Mouse (Mus musculus) heart, adult 2 months (tissue): Measurements from ENCODE around the gene Cbr4.

Source experiments
- CTCF ChIP-seq: fragments of 200-600 bp; IDR thresholded peaks from 2 replicates; pipeline ENCODE4 v1.8.1; 2022; ENCODE audit warnings: antibody characterized with exemption, mild to moderate bottlenecking, moderate library complexity
- EP300 ChIP-seq: fragments of 200-500 bp; IDR thresholded peaks from 2 replicates; pipeline ENCODE4 v1.6.1; 2011; ENCODE audit warnings: low read depth, low read length, control low read depth; ENCODE audit not compliant: insufficient read depth
- POLR2A ChIP-seq: fragments of 200-500 bp; IDR thresholded peaks from 2 replicates; pipeline ENCODE4 v1.6.1; 2011; ENCODE audit warnings: mild to moderate bottlenecking, low read depth, low read length, control low read depth; ENCODE audit not compliant: insufficient read depth

- no peak for TF ChIP-seq POLR2A
- no peak for TF ChIP-seq CTCF
- no peak for TF ChIP-seq EP300
Observed at GRCm38 (mm10) chr8:61448881-61449280, 38.7 kb upstream of the Cbr4 start.
